Mouse (Mus musculus) liver, embryonic 16.5 days (tissue): ENCODE data around the gene Wrap73. TPM values are rescaled to one million over a fixed set of nuclear protein-coding genes. Genes with fewer than 3 reads are reported as not detected.

ENCODE experiments used
- ATAC-seq: fragments of 200-750 bp; cut with Nextera tagmentation; 2 replicates; pipeline ENCODE4 v1.8.0; 2017; ENCODE audit warnings: low read depth, mild to moderate bottlenecking, moderate number of reproducible peaks, moderate library complexity
- H3K27ac ChIP-seq: fragments of 300-500 bp; sonication (generic); 2 replicates; pipeline ENCODE4 v1.5.1; 2014; ENCODE audit warnings: mild to moderate bottlenecking, low read length
- H3K27me3 ChIP-seq: fragments of 300-500 bp; sonication (generic); 2 replicates; pipeline ENCODE4 v1.6.1; 2014; ENCODE audit warnings: low read depth, low read length, mixed read lengths; ENCODE audit not compliant: control insufficient read depth, insufficient read depth
- H3K36me3 ChIP-seq: fragments of 300-500 bp; sonication (generic); 2 replicates; pipeline ENCODE4 v1.6.1; 2014; ENCODE audit warnings: mild to moderate bottlenecking; ENCODE audit not compliant: control insufficient read depth, insufficient read depth
- H3K4me1 ChIP-seq: fragments of 300-500 bp; sonication (generic); 2 replicates; pipeline ENCODE4 v1.6.1; 2014; ENCODE audit warnings: low read depth, low read length, mixed read lengths; ENCODE audit not compliant: control insufficient read depth
- H3K4me2 ChIP-seq: fragments of 300-500 bp; sonication (generic); 2 replicates; pipeline ENCODE4 v1.6.1; 2014; ENCODE audit warnings: low read depth, low read length, mixed read lengths
- H3K4me3 ChIP-seq: fragments of 300-500 bp; sonication (generic); 2 replicates; pipeline ENCODE4 v1.5.1; 2014; ENCODE audit warnings: low read depth, mild to moderate bottlenecking, low read length
- H3K9ac ChIP-seq: fragments of 300-500 bp; sonication (generic); 2 replicates; pipeline ENCODE4 v1.6.1; 2014; ENCODE audit warnings: low read depth, low read length
- H3K9me3 ChIP-seq: fragments of 300-500 bp; sonication (generic); replicated peaks from 2 replicates; pipeline ENCODE4 v1.6.1; 2016; ENCODE audit warnings: low read length; ENCODE audit not compliant: control insufficient read depth
- WGBS: fragments of 180-500 bp; shearing (Covaris S2); extraction: QIAGEN DNeasy Blood & Tissue Kit; methylation state at CpG from one replicate; pipeline ENCODE4 v1.1.7; 2014; ENCODE audit not compliant: insufficient replicate concordance; 5-methylcytosine and 5-hydroxymethylcytosine counted together
- polyA plus RNA-seq: library from polyadenylated mRNA; unstranded; fragments of >200 nt; fragmentation: Nextera tagmentation; extraction: Ambion mirVana; gene quantifications from 2 replicates; pipeline ENCODE4 v1.2.1, GENCODE M21; 2015

The Wrap73 gene
- polyA plus RNA-seq, 1 experiment from 2014 or later, result 22.5 TPM

- ATAC-seq, result no peak
- H3K27ac ChIP-seq, result no peak overlapping the region
- H3K4me2 ChIP-seq, result no peak overlapping the region
- no peaks in the 10 kb centered on the region for H3K9me3 ChIP-seq
- H3K36me3 ChIP-seq, result no peaks in the 10 kb centered on the region
- no peak overlapping the region for H3K4me3 ChIP-seq
- peaks cover 7% of the 10 kb centered on the region; the same call in 1 of the 2 replicates for H3K27me3 ChIP-seq
- H3K4me1 ChIP-seq, result peaks cover 11% of the 10 kb centered on the region
- H3K9ac ChIP-seq, result no peak overlapping the region
- WGBS, result 73% methylated on average over 3 of the region's 3 CpGs
Measured at GRCm38 (mm10) chr4:154127273-154127672, 14.9 kb upstream of the Wrap73 start.

- ATAC-seq, result no peak
- Histone ChIP-seq H3K9me3 (no peaks in the 10 kb centered on the region), H3K9ac (no peak overlapping the region), H3K27ac (no peak overlapping the region), H3K36me3 (no peaks in the 10 kb centered on the region), H3K27me3 (peaks cover 13% of the 10 kb centered on the region), H3K4me1 (no peaks in the 10 kb centered on the region), H3K4me3 (no peak overlapping the region), H3K4me2 (no peak overlapping the region)
Measured at GRCm38 (mm10) chr4:154129950-154130349, 12.2 kb upstream of the Wrap73 start.

DNA sequence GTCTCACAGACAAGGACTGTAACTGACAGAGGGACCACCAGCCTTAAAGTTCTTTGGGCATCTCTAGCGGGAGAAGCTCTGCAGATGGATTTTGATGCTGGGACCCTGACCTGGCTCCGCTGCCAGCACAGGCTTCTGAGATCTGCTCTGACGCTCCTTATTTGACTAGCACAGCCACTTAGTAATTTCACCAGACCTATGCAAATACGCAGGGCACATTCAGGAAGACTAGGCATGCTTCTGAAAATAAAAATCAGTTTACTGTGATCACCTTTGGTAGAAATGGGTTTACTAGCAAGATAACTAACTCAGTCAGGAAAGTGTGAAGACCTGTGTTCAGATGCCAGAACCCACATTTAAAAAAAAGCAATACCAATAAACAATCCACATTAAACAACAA lies 10.3 kb upstream of the Wrap73 start:
- no peak overlapping the region for H3K9ac ChIP-seq
- no peak overlapping the region for H3K4me2 ChIP-seq
- ATAC-seq, result no peak
- H3K27ac ChIP-seq, result no peak overlapping the region
- 60% methylated on average over 4 of the region's 4 CpGs for WGBS
- no peaks in the 10 kb centered on the region for H3K36me3 ChIP-seq
- H3K9me3 ChIP-seq, result no peaks in the 10 kb centered on the region
- H3K27me3 ChIP-seq, result peaks cover 27% of the 10 kb centered on the region
- no peaks in the 10 kb centered on the region for H3K4me1 ChIP-seq
- no peak overlapping the region for H3K4me3 ChIP-seq

DNA sequence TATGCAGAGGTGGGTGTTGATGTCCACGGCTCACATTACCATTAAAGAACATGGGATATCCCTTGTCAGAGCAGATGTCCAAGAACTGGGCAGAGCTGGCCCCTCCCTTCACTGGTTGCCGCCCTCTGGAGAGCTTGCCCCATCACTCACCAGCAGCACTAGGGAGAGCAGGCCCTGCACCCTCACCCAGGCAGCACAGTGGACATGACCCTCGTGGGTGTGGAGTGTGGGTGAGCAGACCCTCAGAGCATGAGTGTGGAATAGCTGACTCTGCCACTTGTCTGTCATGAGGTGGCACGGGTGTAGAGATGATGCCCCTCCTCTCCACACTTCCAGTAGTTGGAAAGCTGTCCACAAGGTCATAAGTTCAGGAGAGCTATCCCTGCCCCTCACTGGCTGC lies 7.4 kb upstream of the Wrap73 start:
- H3K9me3 ChIP-seq, result no peaks in the 10 kb centered on the region
- H3K27me3 ChIP-seq, result peaks cover 53% of the 10 kb centered on the region
- ATAC-seq, result no peak
- peaks cover 3% of the 10 kb centered on the region; the same call in 1 of the 2 replicates for H3K4me1 ChIP-seq
- no peak overlapping the region for H3K4me2 ChIP-seq
- WGBS, result 43% methylated on average over 4 of the region's 4 CpGs
- no peak overlapping the region for H3K9ac ChIP-seq
- no peak overlapping the region for H3K4me3 ChIP-seq
- no peak overlapping the region for H3K27ac ChIP-seq
- no peaks in the 10 kb centered on the region for H3K36me3 ChIP-seq

GRCm38 (mm10) chr4:154137139-154137538 lies 5.0 kb upstream of the Wrap73 start:
- Histone ChIP-seq H3K4me2 (no peak overlapping the region), H3K4me3 (no peak overlapping the region), H3K36me3 (no peaks in the 10 kb centered on the region), H3K9me3 (no peaks in the 10 kb centered on the region), H3K27me3 (peaks cover 72% of the 10 kb centered on the region), H3K9ac (no peak overlapping the region), H3K27ac (no peak overlapping the region), H3K4me1 (peaks cover 13% of the 10 kb centered on the region)
- no peak for ATAC-seq
- WGBS, result 37% methylated on average over 5 of the region's 5 CpGs

DNA sequence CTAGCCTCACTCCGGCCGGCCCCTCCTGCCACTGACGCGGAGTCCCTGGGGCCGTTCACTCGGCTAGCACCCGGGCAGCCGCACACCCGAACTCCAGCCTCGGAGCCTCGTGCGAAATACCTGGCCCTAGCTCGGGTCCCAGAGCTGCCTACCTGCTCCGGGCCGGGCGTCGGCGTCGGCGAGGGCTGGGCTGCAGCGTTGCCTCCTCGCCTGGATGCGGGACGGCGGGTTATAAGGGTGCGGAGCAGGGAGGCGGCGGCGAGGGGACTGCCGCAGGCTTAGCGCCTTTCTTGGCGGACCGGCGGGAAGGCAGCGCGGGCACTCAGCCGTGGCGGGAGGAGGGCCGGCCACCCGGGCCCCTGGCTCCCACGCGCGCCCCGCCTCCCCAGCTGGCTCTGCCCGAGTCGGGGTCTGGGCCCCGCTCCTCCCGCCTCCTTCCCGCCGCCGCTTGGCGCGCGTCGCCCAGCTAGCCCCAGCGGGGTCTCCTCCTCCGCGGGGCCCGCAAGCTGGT lies 2.4 kb upstream of the Wrap73 start:
- H3K4me3 ChIP-seq, result peak overlapping the region; percentile 49
- H3K9me3 ChIP-seq, result no peaks in the 10 kb centered on the region
- peak overlapping the region; percentile 59 for H3K4me2 ChIP-seq
- H3K27ac ChIP-seq, result no peak overlapping the region
- no peaks in the 10 kb centered on the region for H3K36me3 ChIP-seq
- WGBS, result under 1% methylated on average over 59 of the region's 59 CpGs
- peaks cover 24% of the 10 kb centered on the region for H3K4me1 ChIP-seq
- H3K27me3 ChIP-seq, result peaks cover 65% of the 10 kb centered on the region
- H3K9ac ChIP-seq, result no peak overlapping the region
- no peak for ATAC-seq

GRCm38 (mm10) chr4:154140182-154140212 lies 2.2 kb upstream of the Wrap73 start, which contains the start of gene Trp73:
Trp73 (minus strand) TSS chr4:154140208.
- no peak for ATAC-seq
- no peaks in the 10 kb centered on the region for H3K9me3 ChIP-seq
- no peak within 1 kb of the TSS for H3K9ac ChIP-seq
- H3K27ac ChIP-seq, result no peak within 1 kb of the TSS
- H3K4me2 ChIP-seq, result peak within 1 kb of the TSS; percentile 59
- H3K4me3 ChIP-seq, result peak within 1 kb of the TSS; percentile 49
- H3K36me3 ChIP-seq, result no peaks in the 10 kb centered on the region
- 0% methylated on average over 4 of the region's 4 CpGs for WGBS
- peaks cover 65% of the 10 kb centered on the region for H3K27me3 ChIP-seq
- H3K4me1 ChIP-seq, result peaks cover 24% of the 10 kb centered on the region

- peak overlapping the region; percentile 49 for H3K4me3 ChIP-seq
- no peaks in the 10 kb centered on the region for H3K36me3 ChIP-seq
- H3K9me3 ChIP-seq, result no peaks in the 10 kb centered on the region
- H3K27me3 ChIP-seq, result peaks cover 65% of the 10 kb centered on the region
- no peak for ATAC-seq
- 4% methylated on average over 44 of the region's 46 CpGs for WGBS
- H3K4me2 ChIP-seq, result peak overlapping the region; percentile 59
- H3K27ac ChIP-seq, result no peak overlapping the region
- peaks cover 24% of the 10 kb centered on the region for H3K4me1 ChIP-seq
- H3K9ac ChIP-seq, result no peak overlapping the region
Measured at GRCm38 (mm10) chr4:154140213-154141008, 1.8 kb upstream of the Wrap73 start.

GRCm38 (mm10) chr4:154141009-154141867 lies 934 bp upstream of the Wrap73 start:
- Histone ChIP-seq H3K27ac (no peak overlapping the region), H3K4me2 (peak overlapping the region; percentile 83), H3K36me3 (peaks cover 1% of the 10 kb centered on the region), H3K4me1 (peaks cover 24% of the 10 kb centered on the region), H3K27me3 (peaks cover 58% of the 10 kb centered on the region), H3K4me3 (peak overlapping the region; percentile 83; the same call in 1 of the 2 replicates), H3K9ac (no peak overlapping the region), H3K9me3 (no peaks in the 10 kb centered on the region)
- WGBS, result 3% methylated on average over 42 of the region's 42 CpGs
- no peak for ATAC-seq
